Mouse (Mus musculus): ENCODE measurements at regions not wholly inside any gene's neighbourhood (a gene's known extent, or its start where the extent isn't known, plus 50 kb on each side); places are given as distances from the start of the nearest gene placed in this dataset.

DNA sequence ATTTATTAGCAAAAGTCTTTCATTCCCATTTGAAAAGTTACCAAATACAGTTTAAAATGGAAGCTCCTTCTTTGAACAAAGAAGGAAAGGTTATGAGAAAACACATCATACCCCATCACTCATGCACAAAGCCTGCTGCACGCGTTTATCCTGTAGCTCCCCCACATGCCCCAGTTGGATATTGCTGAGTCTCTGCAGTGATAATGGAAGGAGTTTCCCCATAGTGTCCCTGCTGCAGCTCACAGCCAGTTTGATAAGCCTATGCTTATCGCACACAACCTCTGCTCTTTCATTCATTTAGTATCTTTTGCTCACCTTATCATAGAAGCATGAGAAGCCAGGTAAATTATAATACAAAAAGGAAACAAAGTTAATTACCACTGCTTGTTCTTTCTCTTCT, 55.1 kb upstream of the 1700008P02Rik start:
- peak; percentile 4 for DNase-seq (ENCODE audit: low spot score)
